Mouse (Mus musculus) kidney, postnatal 10 days (tissue): ENCODE data around the gene Tub.
A peak's percentile ranks its signal among the peaks of the same experiment; 100 is the strongest.

Experiments
- DNase-seq: peaks from one replicate; pipeline ENCODE4 v3.0.0; 2021; ENCODE audit warnings: mixed read lengths

Gene Tub

DNA sequence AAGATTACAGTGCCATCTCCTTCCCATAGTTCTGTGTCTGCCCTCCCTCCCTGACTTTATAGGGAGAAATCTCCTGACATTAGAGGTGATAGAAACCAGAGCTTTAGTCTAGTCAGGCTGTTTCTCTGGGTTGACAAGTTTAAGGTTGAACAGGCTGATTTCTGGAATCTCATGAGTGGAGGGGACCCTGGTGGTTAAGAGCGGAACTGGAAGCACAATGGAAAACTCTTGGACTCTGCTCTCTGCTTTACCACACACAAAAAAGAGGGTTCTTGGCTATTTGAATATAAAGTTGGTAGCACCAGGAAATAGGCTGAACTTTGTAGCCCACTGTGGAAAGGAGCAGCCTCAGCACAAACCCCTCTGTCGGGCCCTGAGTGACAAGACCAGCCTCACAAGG is 81.9 kb downstream of the Tub start:
- DNase-seq = no peak

DNA sequence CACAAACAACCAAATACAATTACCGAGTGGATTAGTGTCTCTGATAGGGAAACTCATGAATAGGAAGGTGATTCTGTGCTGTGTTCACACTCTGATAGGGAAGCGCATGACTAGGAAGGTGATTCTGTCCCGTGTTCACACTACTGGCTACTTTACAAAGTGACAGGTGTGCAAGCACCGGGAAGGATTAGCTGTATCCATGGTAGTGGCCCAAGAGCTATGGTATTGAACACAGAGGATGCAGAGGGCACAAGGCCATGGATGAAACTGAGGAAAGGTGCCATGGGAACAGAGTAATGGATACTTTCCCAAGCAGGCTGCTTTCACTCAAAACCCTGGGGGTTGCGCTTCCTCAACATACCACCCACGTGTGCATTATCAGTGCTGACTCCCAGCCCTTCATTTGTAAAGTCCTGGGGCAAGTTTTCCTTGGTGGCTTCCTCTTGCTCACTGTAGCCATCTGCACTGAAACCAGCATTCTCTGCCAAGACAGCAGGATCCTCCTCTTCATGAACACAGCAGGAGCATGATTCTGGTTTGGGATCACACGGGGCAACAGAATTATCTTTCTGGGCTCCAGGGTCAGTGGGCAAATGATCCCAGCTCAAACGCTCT is 88.1 kb downstream of the Tub start:
- DNase-seq = no peak

DNA sequence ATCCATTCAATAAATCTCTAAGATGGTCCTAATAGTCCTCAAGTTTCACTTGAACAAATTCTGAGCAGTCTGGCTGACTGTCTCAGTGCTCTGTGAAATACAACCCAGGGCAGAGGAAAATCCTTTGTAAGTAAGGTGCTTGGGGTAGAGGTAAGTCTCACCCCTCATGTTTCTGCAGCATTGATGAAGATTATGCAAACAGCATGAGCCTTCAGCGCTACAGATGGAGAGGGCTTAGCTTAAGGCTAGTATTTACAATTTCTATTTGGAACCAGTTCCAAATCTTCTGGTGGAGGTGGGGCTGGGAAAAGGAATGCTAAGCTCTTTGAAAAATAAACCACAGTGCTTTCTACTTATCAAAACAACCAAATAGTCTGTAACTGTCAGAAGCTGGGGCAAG is 88.8 kb downstream of the Tub start:
- DNase-seq = no peak

DNA sequence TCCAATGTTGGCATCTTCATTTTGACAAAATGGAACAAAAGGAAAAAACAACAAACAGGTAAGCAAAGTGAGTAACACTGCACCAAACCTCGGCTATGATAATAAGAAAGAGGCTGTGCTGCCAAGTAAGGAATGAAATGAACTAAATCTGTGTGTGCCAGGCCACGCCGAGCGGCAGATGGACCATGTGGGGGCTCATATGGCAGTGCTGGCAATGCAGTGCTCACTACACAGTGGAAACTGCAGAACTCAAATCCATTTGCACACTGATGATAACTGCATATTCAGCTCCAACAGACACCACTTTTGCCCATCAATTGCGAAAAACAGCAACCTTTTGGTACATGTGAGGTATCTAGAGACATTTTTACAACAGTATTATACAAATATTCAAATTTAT is 89.3 kb downstream of the Tub start:
- DNase-seq = no peak

DNA sequence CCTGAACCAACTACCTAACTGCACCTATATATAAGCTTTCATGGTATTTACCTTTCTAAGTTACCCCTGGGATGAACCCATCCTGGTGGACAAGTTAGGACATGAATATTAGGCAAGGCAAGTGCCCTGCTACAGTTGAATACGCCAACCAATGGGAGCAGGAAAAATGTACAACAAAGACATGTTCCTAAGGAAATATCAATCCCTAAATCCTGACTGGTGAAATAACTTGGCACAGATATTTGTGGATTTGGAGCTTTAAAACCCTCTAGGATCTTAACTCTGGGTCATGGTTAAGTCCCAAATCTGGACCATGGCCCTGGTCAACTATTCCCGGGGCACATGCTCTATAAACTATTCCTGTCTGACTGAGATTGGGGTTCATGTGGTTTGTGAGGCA is 95.7 kb downstream of the Tub start:
- DNase-seq = no peak

DNA sequence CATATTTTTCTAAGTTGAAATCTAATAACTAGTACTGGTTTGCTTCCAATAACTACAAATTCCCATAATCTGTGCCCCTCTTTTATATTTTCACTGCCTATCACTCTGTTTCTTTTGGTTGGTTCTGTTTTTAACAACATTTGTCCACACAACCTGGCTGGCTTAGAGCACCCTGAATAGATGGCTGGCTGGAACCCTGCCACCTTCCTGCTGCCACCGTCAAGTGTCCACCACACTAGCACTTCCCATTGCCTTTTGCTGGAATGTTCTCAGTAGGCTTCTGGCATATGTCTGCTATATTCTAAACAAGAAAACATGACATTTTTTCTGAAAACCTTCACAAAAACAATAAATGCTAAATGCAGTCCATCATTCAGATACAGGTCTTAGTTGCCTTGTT is 100.7 kb downstream of the Tub start:
- DNase-seq = no peak

DNA sequence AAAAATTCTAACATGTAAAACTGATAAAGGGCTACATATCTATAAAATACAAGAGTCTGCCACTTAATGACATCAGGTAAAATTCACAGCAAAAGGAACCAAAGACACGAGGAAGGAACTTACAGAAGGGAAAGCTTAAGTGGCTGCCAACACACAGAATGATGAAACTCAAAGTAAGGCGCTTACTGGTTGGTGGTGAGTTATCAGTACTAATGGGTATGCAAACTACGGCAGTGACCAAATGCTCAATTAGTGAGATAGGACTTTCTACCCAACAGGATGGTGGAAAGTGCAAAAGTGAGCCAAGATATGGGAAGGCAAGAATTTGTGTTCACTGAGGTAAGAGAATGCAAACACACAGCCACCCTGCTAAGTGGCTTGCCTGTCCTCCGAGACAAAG is 109.4 kb downstream of the Tub start:
- no peak for DNase-seq

DNA sequence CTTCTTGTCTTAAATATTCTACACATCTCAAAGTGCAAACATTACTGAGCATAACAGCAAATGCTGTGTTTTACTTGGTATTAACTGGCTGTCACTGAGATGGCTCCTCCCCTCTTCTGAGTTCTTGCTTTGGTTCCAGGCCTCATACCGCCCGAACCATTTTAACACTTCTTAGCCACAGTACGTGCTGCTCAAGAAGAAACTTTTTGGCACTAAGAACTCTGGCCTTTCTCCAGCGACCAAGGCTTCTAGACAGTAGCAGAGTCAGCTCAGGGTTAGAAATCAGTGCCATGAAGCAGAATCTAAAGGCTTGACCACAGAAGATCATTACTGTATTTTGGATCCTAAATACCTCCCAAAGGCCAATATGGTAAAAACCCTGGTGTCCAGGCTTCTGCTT is 119.5 kb downstream of the Tub start:
- no peak for DNase-seq

DNA sequence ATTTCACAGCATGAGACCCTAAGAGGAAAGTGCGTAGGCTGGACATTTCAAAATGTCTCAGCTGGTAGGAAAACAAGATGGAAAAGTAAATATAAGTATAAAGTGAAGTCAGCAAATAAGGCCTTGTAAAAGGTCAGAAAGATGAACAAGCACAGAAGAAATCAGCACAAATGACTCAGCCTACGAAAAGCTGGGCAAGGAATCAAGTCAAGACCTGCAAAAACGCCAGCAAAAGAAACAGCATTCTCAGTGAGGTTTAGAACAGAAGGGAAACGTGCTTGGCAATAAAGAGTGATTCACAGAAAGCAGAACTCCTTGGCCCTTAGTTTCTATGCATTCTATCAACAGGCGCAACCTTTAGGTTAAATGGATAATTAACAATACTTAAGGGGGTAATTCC is 122.2 kb downstream of the Tub start:
- DNase-seq = no peak

DNA sequence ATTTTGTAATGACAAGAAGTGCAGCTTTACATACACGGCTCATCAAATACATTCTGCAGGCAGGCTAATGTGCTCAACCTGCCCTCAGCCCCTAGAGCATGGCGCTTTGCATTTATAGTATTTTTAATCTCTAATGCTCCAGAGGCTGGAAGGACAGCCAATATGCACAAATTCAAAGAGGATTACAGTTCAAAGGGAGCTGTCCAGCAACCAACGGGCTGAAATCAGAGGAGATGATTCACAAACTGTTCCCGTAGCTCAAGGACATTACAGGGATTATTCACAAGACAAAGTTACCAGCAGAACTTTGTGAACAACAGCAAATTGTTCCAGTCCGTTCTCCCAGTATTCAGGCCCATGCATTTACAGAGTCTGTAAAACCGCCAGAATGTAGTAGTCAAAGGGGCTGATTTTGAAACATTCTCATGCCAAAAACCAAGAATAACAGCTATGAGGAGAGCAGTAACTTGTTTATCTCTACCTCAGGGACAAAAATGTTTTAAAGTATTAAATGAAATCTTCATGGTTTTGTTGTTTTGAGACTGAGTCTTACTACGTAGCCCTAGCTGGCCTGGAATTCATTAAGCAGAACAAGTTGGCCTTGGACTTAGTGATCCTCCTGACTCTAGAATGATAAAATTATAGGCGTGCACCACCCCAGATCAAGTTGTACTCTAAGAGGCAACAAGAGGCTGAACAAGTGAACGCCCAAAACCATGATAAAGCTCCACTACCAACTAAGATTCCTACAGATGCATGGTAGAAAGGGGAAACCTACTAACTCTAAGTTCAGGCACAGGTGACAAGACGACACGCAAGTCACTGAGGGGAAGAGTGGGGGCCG is 132.4 kb downstream of the Tub start:
- DNase-seq = peak; percentile 69

DNA sequence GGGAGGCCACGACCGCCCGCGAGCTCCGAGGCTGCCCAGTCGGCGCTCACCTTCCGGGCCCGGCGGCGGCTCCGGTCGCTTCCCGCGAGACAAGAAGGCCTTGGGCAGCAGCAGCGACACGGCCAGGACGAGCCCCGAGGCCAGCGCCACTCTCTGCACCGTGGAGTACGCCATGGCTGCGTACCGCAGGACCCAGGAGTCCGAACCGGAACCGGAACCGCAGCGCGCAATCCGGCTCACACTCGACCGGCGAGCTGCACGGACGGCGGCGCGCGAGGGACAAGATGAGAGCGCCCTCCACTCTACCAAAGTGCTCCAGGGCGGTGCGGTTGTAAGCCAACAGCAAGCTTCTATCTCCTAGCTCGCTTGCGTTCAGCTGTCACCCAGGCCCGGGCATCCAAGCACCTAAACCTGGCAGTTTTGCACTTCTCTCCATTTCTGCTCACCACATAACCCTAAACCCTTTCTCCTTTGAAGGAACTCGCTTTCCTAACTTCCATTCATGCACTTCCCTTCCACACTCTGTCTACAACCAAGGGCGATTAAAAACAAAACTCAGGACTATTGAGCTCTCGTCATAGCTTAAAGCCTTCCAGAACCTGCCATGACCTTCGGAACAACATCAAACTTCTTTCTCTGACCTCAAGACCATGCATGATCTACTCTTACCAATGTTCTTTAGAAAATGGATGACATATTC is 133.1 kb downstream of the Tub start, which contains the start of gene Ric3:
Gene Ric3, minus strand, starts transcription at position 219 of the 700 bp plus-strand sequence.
- DNase-seq = peak; percentile 14

DNA sequence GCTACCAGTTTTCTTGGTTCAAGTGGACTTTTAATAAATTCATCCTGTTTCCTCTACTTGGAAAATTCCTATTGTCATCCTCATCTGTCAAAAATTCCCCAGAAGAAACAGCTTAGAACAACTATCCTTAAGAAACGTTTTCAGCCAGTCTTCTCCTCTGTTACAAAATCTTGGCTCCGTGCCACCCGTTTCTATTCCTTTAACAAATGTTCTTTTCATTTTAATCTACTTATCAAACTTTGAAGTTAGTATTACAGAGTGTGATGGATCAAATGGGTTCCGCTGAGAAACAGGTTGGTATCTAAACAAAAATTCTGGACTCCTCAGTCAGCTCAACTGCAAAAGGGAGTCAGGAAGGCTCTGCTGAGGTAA is 133.7 kb downstream of the Tub start:
- DNase-seq = no peak
